Mouse (Mus musculus) heart, postnatal 0 days (tissue): ENCODE results near the gene Ccr4. TPM values are rescaled to one million over a fixed set of nuclear protein-coding genes. Genes with fewer than 3 reads are reported as not detected.

Experiments
- ATAC-seq: fragments of 200-750 bp; cut with Nextera tagmentation; 2 replicates; pipeline ENCODE4 v1.8.0; 2017; ENCODE audit warnings: low read depth, moderate number of reproducible peaks, moderate library complexity; ENCODE audit not compliant: insufficient read depth
- DNase-seq: peaks from one replicate; pipeline ENCODE4 v3.0.0-alpha.2; 2016; ENCODE audit warnings: low spot score
- H3K27ac ChIP-seq: fragments of 300-500 bp; sonication (generic); 2 replicates; pipeline ENCODE4 v1.5.1; 2014; ENCODE audit warnings: low read depth, mild to moderate bottlenecking
- H3K27me3 ChIP-seq: fragments of 300-500 bp; sonication (generic); 2 replicates; pipeline ENCODE4 v1.6.1; 2014; ENCODE audit warnings: low read length, mixed read lengths; ENCODE audit not compliant: control insufficient read depth, insufficient read depth
- H3K36me3 ChIP-seq: fragments of 300-500 bp; sonication (generic); replicated peaks from 2 replicates; pipeline ENCODE4 v1.6.1; 2014; ENCODE audit warnings: low read length, mixed read lengths; ENCODE audit not compliant: control insufficient read depth, insufficient read depth
- H3K4me1 ChIP-seq: fragments of 300-500 bp; sonication (generic); 2 replicates; pipeline ENCODE4 v1.6.1; 2014; ENCODE audit warnings: antibody characterized with exemption; ENCODE audit not compliant: control insufficient read depth, insufficient read depth
- H3K4me2 ChIP-seq: fragments of 300-500 bp; sonication (generic); 2 replicates; pipeline ENCODE4 v1.6.1; 2014; ENCODE audit warnings: low read depth, mild to moderate bottlenecking, low read length, moderate library complexity
- H3K4me3 ChIP-seq: fragments of 300-500 bp; sonication (generic); 2 replicates; pipeline ENCODE4 v1.5.1; 2014; ENCODE audit warnings: low read depth, low read length
- H3K9ac ChIP-seq: fragments of 300-500 bp; sonication (generic); replicated peaks from 2 replicates; pipeline ENCODE4 v1.6.1; 2014; ENCODE audit warnings: low read depth, low read length, mixed read lengths
- H3K9me3 ChIP-seq: fragments of 300-500 bp; sonication (generic); replicated peaks from 2 replicates; pipeline ENCODE4 v1.6.1; 2016; ENCODE audit warnings: low read length; ENCODE audit not compliant: control insufficient read depth
- CTCF ChIP-seq: IDR thresholded peaks from 2 replicates; pipeline ENCODE4 v1.5.1; 2016; ENCODE audit warnings: antibody characterized with exemption, control low read depth, low read depth
- EP300 ChIP-seq: IDR thresholded peaks from 2 replicates; pipeline ENCODE4 v1.6.1; 2016; ENCODE audit warnings: antibody characterized with exemption, low read depth
- WGBS: fragments of 180-500 bp; shearing (Covaris S2); extraction: QIAGEN DNeasy Blood & Tissue Kit; methylation state at CpG from one replicate; pipeline ENCODE4 v1.1.7; 2014; 5-methylcytosine and 5-hydroxymethylcytosine counted together
- polyA plus RNA-seq: library from polyadenylated mRNA; unstranded; fragments of >200 nt; fragmentation: Nextera tagmentation; extraction: Ambion mirVana; gene quantifications from 2 replicates; pipeline ENCODE4 v1.2.1, GENCODE M21; 2015
- total RNA-seq: library from RNA; depleted of rRNA; stranded (reverse); fragments of >200 nt; gene quantifications from 2 replicates; pipeline ENCODE4 v1.2.3, GENCODE M21; 2014; ENCODE audit warnings: low replicate concordance; rRNA removed

The Ccr4 gene
- total and polyA plus RNA-seq, 2 experiments from 2014 or later: not detected

DNA sequence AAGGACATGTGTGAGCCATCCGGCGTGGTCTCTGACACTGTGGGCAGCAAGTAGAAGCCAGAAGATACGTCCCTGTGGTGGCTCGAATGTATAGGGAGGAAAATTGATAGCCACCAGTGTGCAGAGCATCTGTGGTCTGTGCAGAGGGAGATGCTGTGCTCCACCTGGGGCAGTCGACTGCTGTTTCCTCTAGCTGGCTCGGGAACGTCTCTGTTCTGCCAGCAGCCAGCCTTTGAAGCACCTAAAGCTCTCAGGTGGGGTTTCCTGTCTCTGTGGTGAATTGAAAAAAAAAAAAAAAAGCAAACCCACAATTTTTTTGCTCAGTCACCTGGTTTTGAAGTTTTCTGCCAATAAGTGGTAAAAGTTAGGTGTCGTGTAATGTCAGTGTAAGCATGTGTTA is 61.4 kb downstream of the Ccr4 start:
- H3K36me3 ChIP-seq: peaks cover 10% of the 10 kb centered on the region
- no peaks in the 10 kb centered on the region for H3K9me3 ChIP-seq
- no peak overlapping the region for H3K9ac ChIP-seq
- no peak overlapping the region for H3K27ac ChIP-seq
- WGBS: 90% methylated on average over 8 of the region's 8 CpGs
- H3K4me3 ChIP-seq: no peak overlapping the region
- ATAC-seq (no peak), DNase-seq (no peak)
- no peaks in the 10 kb centered on the region for H3K4me1 ChIP-seq
- no peaks in the 10 kb centered on the region for H3K27me3 ChIP-seq
- H3K4me2 ChIP-seq: no peak overlapping the region
- no peak for TF ChIP-seq EP300
- no peak for TF ChIP-seq CTCF

GRCm38 (mm10) chr9:114442893-114443292 is 61.8 kb downstream of the Ccr4 start:
- Histone ChIP-seq H3K9me3 (no peaks in the 10 kb centered on the region), H3K36me3 (peaks cover 15% of the 10 kb centered on the region), H3K27ac (no peak overlapping the region), H3K4me3 (no peak overlapping the region), H3K4me2 (no peak overlapping the region), H3K9ac (no peak overlapping the region), H3K4me1 (no peaks in the 10 kb centered on the region), H3K27me3 (no peaks in the 10 kb centered on the region)
- ATAC-seq (no peak), DNase-seq (no peak)
- WGBS: 73% methylated on average over 9 of the region's 9 CpGs
- TF ChIP-seq CTCF (no peak), EP300 (no peak)

- DNase-seq (no peak), ATAC-seq (no peak)
- Histone ChIP-seq H3K4me2 (no peak overlapping the region), H3K27me3 (no peaks in the 10 kb centered on the region), H3K9me3 (no peaks in the 10 kb centered on the region), H3K36me3 (peaks cover 21% of the 10 kb centered on the region), H3K9ac (no peak overlapping the region), H3K27ac (no peak overlapping the region), H3K4me1 (no peaks in the 10 kb centered on the region), H3K4me3 (no peak overlapping the region)
- WGBS: 92% methylated on average over 9 of the region's 9 CpGs
- TF ChIP-seq EP300 (no peak), CTCF (no peak)
Observed at GRCm38 (mm10) chr9:114442225-114442624, 62.5 kb downstream of the Ccr4 start.

DNA sequence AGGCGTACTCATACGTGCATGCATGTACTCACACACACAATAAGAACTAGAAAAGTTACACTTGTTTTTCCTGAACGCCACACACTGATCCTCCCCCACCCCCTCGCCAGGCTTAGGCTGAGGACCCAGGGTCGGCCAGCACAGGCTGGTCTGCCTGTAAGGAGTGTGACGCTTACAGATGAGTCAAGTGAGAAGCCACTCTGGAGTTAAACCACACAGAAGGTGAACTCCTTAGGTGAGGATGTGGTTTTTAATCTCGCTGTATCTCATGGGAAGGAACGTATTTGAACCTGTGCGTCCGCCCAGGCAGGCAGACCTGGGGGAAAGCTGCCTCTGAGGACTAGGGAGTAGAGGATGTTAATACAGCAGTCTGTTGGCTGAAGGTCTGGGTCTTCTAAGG is 64.2 kb downstream of the Ccr4 start:
- Histone ChIP-seq H3K4me3 (no peak overlapping the region), H3K4me1 (no peaks in the 10 kb centered on the region), H3K4me2 (no peak overlapping the region), H3K27me3 (no peaks in the 10 kb centered on the region), H3K9me3 (no peaks in the 10 kb centered on the region), H3K9ac (no peak overlapping the region), H3K36me3 (peaks cover 22% of the 10 kb centered on the region), H3K27ac (no peak overlapping the region)
- ATAC-seq (no peak), DNase-seq (no peak)
- TF ChIP-seq EP300 (no peak), CTCF (no peak)
- WGBS: 86% methylated on average over 10 of the region's 10 CpGs

Other genes with a start within 250 kb of the Ccr4 start
- gene Bcl2a1c, start 174.8 kb downstream of the Ccr4 start, total RNA-seq: not detected in 2 replicates
- not detected in 2 replicates for gene Bcl2a1c, start 174.8 kb downstream of the Ccr4 start, polyA plus RNA-seq
- 63.1 and 65.0 TPM in 2 replicates for gene Crtap, start 114.2 kb downstream of the Ccr4 start, total RNA-seq
- 75.8 and 80.6 TPM in 2 replicates for gene Crtap, start 114.2 kb downstream of the Ccr4 start, polyA plus RNA-seq
- 29.8 and 43.3 TPM in 2 replicates for gene Glb1, start 103.8 kb downstream of the Ccr4 start, total RNA-seq
- 22.0 and 22.8 TPM in 2 replicates for gene Glb1, start 103.8 kb downstream of the Ccr4 start, polyA plus RNA-seq
- 5.4 and 10.0 TPM in 2 replicates for gene Tmppe, start 103.8 kb downstream of the Ccr4 start, total RNA-seq
- 3.9 and 4.5 TPM in 2 replicates for gene Tmppe, start 103.8 kb downstream of the Ccr4 start, polyA plus RNA-seq
- 5.7 TPM in 1 of 2 replicates, not detected in the other for gene C130032M10Rik, start 10.8 kb upstream of the Ccr4 start, total RNA-seq
- gene C130032M10Rik, start 10.8 kb upstream of the Ccr4 start, polyA plus RNA-seq: 0.22 and 0.44 TPM in 2 replicates
- under 0.01 and 0.04 TPM in 2 replicates for gene Trim71, start 59.5 kb upstream of the Ccr4 start, total RNA-seq
- not detected in 2 replicates for gene Trim71, start 59.5 kb upstream of the Ccr4 start, polyA plus RNA-seq
- 19.7 and 35.6 TPM in 2 replicates for gene Cnot10, start 135.3 kb upstream of the Ccr4 start, total RNA-seq
- 24.3 and 25.7 TPM in 2 replicates for gene Cnot10, start 135.3 kb upstream of the Ccr4 start, polyA plus RNA-seq
- 76.0 and 84.0 TPM in 2 replicates for gene Dync1li1, start 183.9 kb upstream of the Ccr4 start, total RNA-seq
- gene Dync1li1, start 183.9 kb upstream of the Ccr4 start, polyA plus RNA-seq: 70.5 and 75.2 TPM in 2 replicates
- gene Cmtm6, start 226.2 kb upstream of the Ccr4 start, total RNA-seq: 22.8 and 30.1 TPM in 2 replicates
- 29.9 and 33.8 TPM in 2 replicates for gene Cmtm6, start 226.2 kb upstream of the Ccr4 start, polyA plus RNA-seq